Mouse (Mus musculus) erythroblast, embryonic 14.5 days (primary cell): Measurements from ENCODE around the gene Gm10282.

Experiments
- GATA1 ChIP-seq: IDR thresholded peaks from 2 replicates; pipeline ENCODE4 v1.6.1; 2012; ENCODE audit warnings: low read length, inconsistent platforms, mixed read lengths
- TAL1 ChIP-seq: IDR thresholded peaks from 3 replicates; pipeline ENCODE4 v1.6.1; 2012; ENCODE audit warnings: low read length, inconsistent platforms, mixed read lengths

DNA sequence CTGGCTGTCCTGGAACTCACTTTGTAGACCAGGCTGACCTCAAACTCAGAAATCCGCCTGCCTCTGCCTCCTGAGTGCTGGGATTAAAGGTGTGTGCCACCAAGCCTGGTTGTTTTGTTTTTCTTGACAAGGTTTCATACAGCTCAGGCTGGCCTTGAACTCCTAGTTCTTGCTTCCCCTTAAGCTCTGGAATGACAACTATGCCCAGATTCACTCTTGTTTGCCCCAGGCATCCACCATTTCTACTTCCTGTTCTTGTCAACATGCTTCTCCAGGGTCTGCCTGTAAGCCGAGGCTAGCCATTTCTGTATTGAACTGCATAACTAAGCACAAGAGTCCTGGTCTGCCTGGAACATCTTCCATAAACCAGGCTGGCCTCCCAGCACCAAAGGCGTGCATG is 24.1 kb upstream of the Gm10282 start:
- TF ChIP-seq GATA1 (no peak), TAL1 (no peak)
